Mouse (Mus musculus): ENCODE data around the gene H2afy2.

The H2afy2 gene

GRCm38 (mm10) chr10:61783621-61784251 lies at the start of gene H2afy2:
Gene H2afy2 (minus strand): TSS chr10:61784147.
- DNase-seq (ENCODE audit: low spot score) = peak; percentile 89

GRCm38 (mm10) chr10:61832713-61833112 lies 48.8 kb upstream of the H2afy2 start:
- DNase-seq (ENCODE audit: low spot score) = no peak

- DNase-seq (ENCODE audit: low spot score) = peak; percentile 44
These were observed 47.8 kb upstream of the H2afy2 start for GRCm38 (mm10) chr10:61831741-61832140.

GRCm38 (mm10) chr10:61831251-61831650 lies 47.3 kb upstream of the H2afy2 start:
- no peak for DNase-seq (ENCODE audit: low spot score)

- DNase-seq (ENCODE audit: low spot score) = no peak
These were observed 46.9 kb upstream of the H2afy2 start for GRCm38 (mm10) chr10:61830817-61831216.

- DNase-seq (ENCODE audit: low spot score) = no peak
These were observed 45.1 kb upstream of the H2afy2 start for GRCm38 (mm10) chr10:61829046-61829445.

GRCm38 (mm10) chr10:61827950-61828936 lies 44.3 kb upstream of the H2afy2 start:
- peak; percentile 36 for DNase-seq (ENCODE audit: low spot score)

GRCm38 (mm10) chr10:61826753-61827435 lies 42.9 kb upstream of the H2afy2 start:
- peak; percentile 75 for DNase-seq (ENCODE audit: low spot score)

- DNase-seq (ENCODE audit: low spot score) = peak; percentile 32
These were observed 42.2 kb upstream of the H2afy2 start for GRCm38 (mm10) chr10:61825979-61826752.

- DNase-seq (ENCODE audit: low spot score) = peak; percentile 53
These were observed 41.6 kb upstream of the H2afy2 start for GRCm38 (mm10) chr10:61825536-61825935.

GRCm38 (mm10) chr10:61823731-61824115 lies 39.8 kb upstream of the H2afy2 start:
- peak; percentile 71 for DNase-seq (ENCODE audit: low spot score)

- peak; percentile 58 for DNase-seq (ENCODE audit: low spot score)
These were observed 39.2 kb upstream of the H2afy2 start for GRCm38 (mm10) chr10:61822968-61823730.

- DNase-seq (ENCODE audit: low spot score) = no peak
These were observed 36.1 kb upstream of the H2afy2 start for GRCm38 (mm10) chr10:61820050-61820449.

- peak; percentile 48 for DNase-seq (ENCODE audit: low spot score)
These were observed 28.0 kb upstream of the H2afy2 start for GRCm38 (mm10) chr10:61811987-61812386.

GRCm38 (mm10) chr10:61798133-61798576 lies 14.2 kb upstream of the H2afy2 start:
- no peak for DNase-seq (ENCODE audit: low spot score)

- DNase-seq (ENCODE audit: low spot score) = peak; percentile 35
These were observed 11.5 kb upstream of the H2afy2 start for GRCm38 (mm10) chr10:61795458-61795857.

GRCm38 (mm10) chr10:61794971-61795370 lies 11.0 kb upstream of the H2afy2 start:
- DNase-seq (ENCODE audit: low spot score) = no peak

- DNase-seq (ENCODE audit: low spot score) = no peak
These were observed 9.1 kb upstream of the H2afy2 start for GRCm38 (mm10) chr10:61793015-61793414.

- no peak for DNase-seq (ENCODE audit: low spot score)
These were observed 4.6 kb upstream of the H2afy2 start for GRCm38 (mm10) chr10:61788499-61788898.

- no peak for DNase-seq (ENCODE audit: low spot score)
These were observed 3.8 kb upstream of the H2afy2 start for GRCm38 (mm10) chr10:61787541-61788313.

Data from embryo, embryonic 10.5 days (tissue).